Mouse (Mus musculus) hindbrain, embryonic 14.5 days (tissue): ENCODE measurements around the gene Dhcr24. TPM values are rescaled to one million over a fixed set of nuclear protein-coding genes. Genes with fewer than 3 reads are reported as not detected.

Experiments used
- ATAC-seq: fragments of 200-750 bp; cut with Nextera tagmentation; 2 replicates; pipeline ENCODE4 v1.8.0; 2017; ENCODE audit warnings: moderate number of reproducible peaks, mild to moderate bottlenecking, moderate TSS enrichment, moderate library complexity; ENCODE audit not compliant: low FRiP score
- DNase-seq: peaks from one replicate; pipeline ENCODE4 v3.0.0-alpha.2; 2015; ENCODE audit warnings: low spot score
- H3K27ac ChIP-seq: fragments of 300-500 bp; sonication (generic); 2 replicates; pipeline ENCODE4 v1.5.1; 2014; ENCODE audit warnings: mild to moderate bottlenecking, moderate library complexity
- H3K27me3 ChIP-seq: fragments of 300-500 bp; sonication (generic); 2 replicates; pipeline ENCODE4 v1.6.1; 2014; ENCODE audit warnings: mild to moderate bottlenecking, low read length, mixed read lengths; ENCODE audit not compliant: control insufficient read depth, insufficient read depth
- H3K36me3 ChIP-seq: fragments of 300-500 bp; sonication (generic); replicated peaks from 2 replicates; pipeline ENCODE4 v1.6.1; 2014; ENCODE audit not compliant: control insufficient read depth, insufficient read depth
- H3K4me1 ChIP-seq: fragments of 300-500 bp; sonication (generic); replicated peaks from 2 replicates; pipeline ENCODE4 v1.6.1; 2014; ENCODE audit warnings: antibody characterized with exemption, low read length, mixed read lengths; ENCODE audit not compliant: control insufficient read depth, insufficient read depth
- H3K4me2 ChIP-seq: fragments of 300-500 bp; sonication (generic); replicated peaks from 2 replicates; pipeline ENCODE4 v1.6.1; 2014; ENCODE audit warnings: mild to moderate bottlenecking, moderate library complexity
- H3K4me3 ChIP-seq: fragments of 300-500 bp; sonication (generic); replicated peaks from 2 replicates; pipeline ENCODE4 v1.5.1; 2014; ENCODE audit warnings: mild to moderate bottlenecking, low read length
- H3K9ac ChIP-seq: fragments of 300-500 bp; sonication (generic); 2 replicates; pipeline ENCODE4 v1.6.1; 2014
- H3K9me3 ChIP-seq: fragments of 300-500 bp; sonication (generic); 2 replicates; pipeline ENCODE4 v1.6.1; 2016; ENCODE audit warnings: low read length; ENCODE audit not compliant: control insufficient read depth
- WGBS: fragments of 180-500 bp; shearing (Covaris S2); extraction: QIAGEN DNeasy Blood & Tissue Kit; methylation state at CpG from one replicate; pipeline ENCODE4 v1.1.7; 2014; 5-methylcytosine and 5-hydroxymethylcytosine counted together
- polyA plus RNA-seq: library from polyadenylated mRNA; unstranded; fragments of >200 nt; fragmentation: Nextera tagmentation; extraction: Ambion mirVana; gene quantifications from 2 replicates; pipeline ENCODE4 v1.2.1, GENCODE M21; 2014

The Dhcr24 gene
- polyA plus RNA-seq, 1 experiment from 2014 or later, result 25.7 TPM

DNA sequence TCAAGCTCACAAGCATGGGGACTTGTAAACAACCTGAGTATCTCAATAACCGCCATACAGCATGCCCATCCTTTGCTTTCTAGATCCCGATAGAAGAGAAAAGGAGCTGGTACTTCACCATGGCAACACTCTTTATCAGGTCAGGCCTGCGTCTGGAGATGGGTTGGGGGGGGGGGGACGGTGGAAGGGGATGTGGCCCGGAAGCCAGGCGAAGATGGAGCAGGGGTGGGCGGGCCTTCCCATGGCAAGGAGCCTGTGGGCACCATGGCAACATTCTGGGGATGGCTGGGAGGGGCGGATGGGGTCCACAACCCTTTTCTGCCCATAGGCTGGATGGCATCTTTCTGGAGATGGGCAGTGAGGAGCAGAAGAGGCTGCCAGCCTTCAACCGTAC is 73.2 kb downstream of the Dhcr24 start:
- Histone ChIP-seq H3K27ac (peak overlapping the region; percentile 70), H3K9me3 (no peaks in the 10 kb centered on the region), H3K9ac (0 out of 2 replicates have a peak overlapping the region, but pooled peaks have one; percentile 0), H3K36me3 (no peaks in the 10 kb centered on the region), H3K4me1 (peaks cover 19% of the 10 kb centered on the region), H3K27me3 (no peaks in the 10 kb centered on the region), H3K4me2 (0 out of 2 replicates have a peak overlapping the region, but pooled peaks have one; percentile 0), H3K4me3 (no peak overlapping the region)
- ATAC-seq, result peak; percentile 22; the same call in 1 of the 2 replicates
- DNase-seq, result no peak
- 36% methylated on average over 9 of the region's 9 CpGs for WGBS

Other genes starting within 250 kb of the Dhcr24 start
- 12.9 and 13.0 TPM in 2 replicates for gene Usp24, start 244.8 kb upstream of the Dhcr24 start, polyA plus RNA-seq
- gene Pcsk9, start 96.7 kb upstream of the Dhcr24 start, polyA plus RNA-seq, result 1.7 and 3.4 TPM in 2 replicates
- not detected in 2 replicates for gene Bsnd, start 68.8 kb upstream of the Dhcr24 start, polyA plus RNA-seq
- not detected in 2 replicates for gene Lexm, start 56.2 kb downstream of the Dhcr24 start, polyA plus RNA-seq
- gene Ttc22, start 61.4 kb downstream of the Dhcr24 start, polyA plus RNA-seq, result 1.6 and 1.9 TPM in 2 replicates
- gene Pars2, start 90.0 kb downstream of the Dhcr24 start, polyA plus RNA-seq, result 10.1 and 11.0 TPM in 2 replicates
- gene Ttc4, start 117.9 kb downstream of the Dhcr24 start, polyA plus RNA-seq, result 109 and 131 TPM in 2 replicates
- gene Mroh7, start 169.9 kb downstream of the Dhcr24 start, polyA plus RNA-seq, result 0.83 and 1.1 TPM in 2 replicates
- not detected in 2 replicates for gene Fam151a, start 172.9 kb downstream of the Dhcr24 start, polyA plus RNA-seq
- gene Acot11, start 244.0 kb downstream of the Dhcr24 start, polyA plus RNA-seq, result 2.0 and 2.1 TPM in 2 replicates